Mouse (Mus musculus): ENCODE measurements around the gene Zswim4.

Gene Zswim4

GRCm38 (mm10) chr8:84236998-84237473, at the start of gene Zswim4:
Gene Zswim4 (minus strand): TSS chr8:84237055.
- DNase-seq (ENCODE audit: low read depth), result peak; percentile 99

GRCm38 (mm10) chr8:84285665-84286064, 48.8 kb upstream of the Zswim4 start:
- DNase-seq (ENCODE audit: low read depth), result peak; percentile 34

GRCm38 (mm10) chr8:84284608-84285063, 47.8 kb upstream of the Zswim4 start:
- no peak for DNase-seq (ENCODE audit: low read depth)

- no peak for DNase-seq (ENCODE audit: low read depth)
Observed at GRCm38 (mm10) chr8:84280777-84281176, 43.9 kb upstream of the Zswim4 start.

GRCm38 (mm10) chr8:84276447-84276846, 39.6 kb upstream of the Zswim4 start:
- no peak for DNase-seq (ENCODE audit: low read depth)

GRCm38 (mm10) chr8:84273968-84274367, 37.1 kb upstream of the Zswim4 start:
- DNase-seq (ENCODE audit: low read depth), result no peak

GRCm38 (mm10) chr8:84272302-84272701, 35.4 kb upstream of the Zswim4 start:
- no peak for DNase-seq (ENCODE audit: low read depth)

- peak; percentile 99 for DNase-seq (ENCODE audit: low read depth)
Observed at GRCm38 (mm10) chr8:84269950-84270773, 33.3 kb upstream of the Zswim4 start, which contains the start of gene Ccdc130. Gene Ccdc130 (minus strand): TSS chr8:84270380.

- no peak for DNase-seq (ENCODE audit: low read depth)
Observed at GRCm38 (mm10) chr8:84261098-84261497, 24.2 kb upstream of the Zswim4 start.

- DNase-seq (ENCODE audit: low read depth), result peak; percentile 79
Observed at GRCm38 (mm10) chr8:84256822-84257610, 20.2 kb upstream of the Zswim4 start, which contains the start of gene Mri1. Gene Mri1 (minus strand): TSS chr8:84257326.

- DNase-seq (ENCODE audit: low read depth), result no peak
Observed at GRCm38 (mm10) chr8:84256458-84256821, 19.6 kb upstream of the Zswim4 start.

GRCm38 (mm10) chr8:84255858-84256257, 19.0 kb upstream of the Zswim4 start:
- DNase-seq (ENCODE audit: low read depth), result no peak

- DNase-seq (ENCODE audit: low read depth), result peak; percentile 80
Observed at GRCm38 (mm10) chr8:84249257-84250170, 12.7 kb upstream of the Zswim4 start, which contains the start of gene D8Ertd738e. Gene D8Ertd738e (minus strand): TSS chr8:84249719.

GRCm38 (mm10) chr8:84241821-84242220, 5.0 kb upstream of the Zswim4 start:
- no peak for DNase-seq (ENCODE audit: low read depth)

GRCm38 (mm10) chr8:84241167-84241566, 4.3 kb upstream of the Zswim4 start:
- no peak for DNase-seq (ENCODE audit: low read depth)

GRCm38 (mm10) chr8:84237542-84238229, 831 bp upstream of the Zswim4 start:
- DNase-seq (ENCODE audit: low read depth), result no peak

- DNase-seq (ENCODE audit: low read depth), result no peak
Observed at GRCm38 (mm10) chr8:84236410-84236997, 351 bp downstream of the Zswim4 start.

GRCm38 (mm10) chr8:84235746-84236409, 977 bp downstream of the Zswim4 start:
- DNase-seq (ENCODE audit: low read depth), result peak; percentile 45

GRCm38 (mm10) chr8:84233055-84233454, 3.8 kb downstream of the Zswim4 start:
- no peak for DNase-seq (ENCODE audit: low read depth)

- DNase-seq (ENCODE audit: low read depth), result no peak
Observed at GRCm38 (mm10) chr8:84230735-84231134, 6.1 kb downstream of the Zswim4 start.
